Mouse (Mus musculus): ENCODE measurements around the gene Adgrg1.

Adgrg1 gene

GRCm38 (mm10) chr8:94974467-94975165, at the start of gene Adgrg1:
Gene Adgrg1 (plus strand): TSS chr8:94974751.
- no peak for DNase-seq (ENCODE audit: low read depth)

- no peak for DNase-seq (ENCODE audit: low read depth)
These were observed 46.3 kb upstream of the Adgrg1 start for GRCm38 (mm10) chr8:94928227-94928626.

- DNase-seq (ENCODE audit: low read depth), result no peak
These were observed 40.6 kb upstream of the Adgrg1 start for GRCm38 (mm10) chr8:94933918-94934317.

GRCm38 (mm10) chr8:94935172-94935571, 39.4 kb upstream of the Adgrg1 start:
- DNase-seq (ENCODE audit: low read depth), result no peak

GRCm38 (mm10) chr8:94942566-94942965, 32.0 kb upstream of the Adgrg1 start:
- DNase-seq (ENCODE audit: low read depth), result no peak

- no peak for DNase-seq (ENCODE audit: low read depth)
These were observed 29.4 kb upstream of the Adgrg1 start for GRCm38 (mm10) chr8:94945185-94945584.

GRCm38 (mm10) chr8:94948421-94948820, 26.1 kb upstream of the Adgrg1 start:
- DNase-seq (ENCODE audit: low read depth), result no peak

GRCm38 (mm10) chr8:94949010-94949409, 25.5 kb upstream of the Adgrg1 start:
- no peak for DNase-seq (ENCODE audit: low read depth)

- DNase-seq (ENCODE audit: low read depth), result peak; percentile 71
These were observed 24.5 kb upstream of the Adgrg1 start for GRCm38 (mm10) chr8:94950046-94950445.

GRCm38 (mm10) chr8:94950458-94950857, 24.1 kb upstream of the Adgrg1 start:
- no peak for DNase-seq (ENCODE audit: low read depth)

- no peak for DNase-seq (ENCODE audit: low read depth)
These were observed 22.5 kb upstream of the Adgrg1 start for GRCm38 (mm10) chr8:94952086-94952485.

- DNase-seq (ENCODE audit: low read depth), result no peak
These were observed 20.8 kb upstream of the Adgrg1 start for GRCm38 (mm10) chr8:94953624-94954367.

- DNase-seq (ENCODE audit: low read depth), result no peak
These were observed 20.2 kb upstream of the Adgrg1 start for GRCm38 (mm10) chr8:94954368-94954737.

GRCm38 (mm10) chr8:94954921-94955758, 19.4 kb upstream of the Adgrg1 start:
- peak; percentile 76 for DNase-seq (ENCODE audit: low read depth)

GRCm38 (mm10) chr8:94956078-94956574, 18.4 kb upstream of the Adgrg1 start:
- DNase-seq (ENCODE audit: low read depth), result no peak

GRCm38 (mm10) chr8:94962201-94962600, 12.3 kb upstream of the Adgrg1 start:
- no peak for DNase-seq (ENCODE audit: low read depth)

GRCm38 (mm10) chr8:94964828-94965227, 9.7 kb upstream of the Adgrg1 start:
- peak; percentile 85 for DNase-seq (ENCODE audit: low read depth)

- no peak for DNase-seq (ENCODE audit: low read depth)
These were observed 8.0 kb upstream of the Adgrg1 start for GRCm38 (mm10) chr8:94966578-94966977.

GRCm38 (mm10) chr8:94967071-94967470, 7.5 kb upstream of the Adgrg1 start:
- no peak for DNase-seq (ENCODE audit: low read depth)

- no peak for DNase-seq (ENCODE audit: low read depth)
These were observed 7.0 kb upstream of the Adgrg1 start for GRCm38 (mm10) chr8:94967554-94967953.

GRCm38 (mm10) chr8:94973270-94973669, 1.3 kb upstream of the Adgrg1 start:
- DNase-seq (ENCODE audit: low read depth), result no peak

GRCm38 (mm10) chr8:94973786-94974185, 765 bp upstream of the Adgrg1 start:
- no peak for DNase-seq (ENCODE audit: low read depth)
